Mouse (Mus musculus): Measurements from ENCODE around the gene Rhbdd2.

- TF ChIP-seq CTCF (IDR thresholded peaks at IDR 0.05; ENCODE audit: borderline replicate concordance, insufficient read depth, low read length) (no peak), POLR2A (IDR thresholded peaks at IDR 0.05; ENCODE audit: low read depth, low read length) (no peak)
Observed at GRCm38 (mm10) chr5:135628916-135629315, 3.5 kb upstream of the Rhbdd2 start.
